Mouse (Mus musculus) forebrain, embryonic 11.5 days (tissue): ENCODE measurements around the gene Dnmt3a. TPM values are rescaled to one million over a fixed set of nuclear protein-coding genes. Genes with fewer than 3 reads are reported as not detected.

Experiments
- ATAC-seq: fragments of 200-750 bp; cut with Nextera tagmentation; replicated peaks from 2 replicates; pipeline ENCODE4 v1.8.0; 2017; ENCODE audit warnings: moderate TSS enrichment; ENCODE audit not compliant: low FRiP score
- DNase-seq: peaks from one replicate; pipeline ENCODE4 v3.0.0-alpha.2; 2017; ENCODE audit warnings: low spot score
- H3K27ac ChIP-seq: fragments of 300-500 bp; sonication (generic); 2 replicates; pipeline ENCODE4 v1.5.1; 2014; ENCODE audit warnings: low read depth, low read length
- H3K27me3 ChIP-seq: fragments of 300-500 bp; sonication (generic); 2 replicates; pipeline ENCODE4 v1.6.1; 2014; ENCODE audit warnings: mild to moderate bottlenecking, low read length, mixed read lengths; ENCODE audit not compliant: control insufficient read depth, insufficient read depth
- H3K36me3 ChIP-seq: fragments of 300-500 bp; sonication (generic); 2 replicates; pipeline ENCODE4 v1.6.1; 2014; ENCODE audit warnings: mild to moderate bottlenecking, low read length, moderate library complexity, mixed read lengths; ENCODE audit not compliant: control insufficient read depth, insufficient read depth
- H3K4me1 ChIP-seq: fragments of 300-500 bp; sonication (generic); replicated peaks from 2 replicates; pipeline ENCODE4 v1.6.1; 2014; ENCODE audit warnings: low read length, mixed read lengths; ENCODE audit not compliant: control insufficient read depth, insufficient read depth
- H3K4me2 ChIP-seq: fragments of 300-500 bp; sonication (generic); 2 replicates; pipeline ENCODE4 v1.6.1; 2014; ENCODE audit warnings: low read depth, mild to moderate bottlenecking, low read length, moderate library complexity, mixed read lengths; ENCODE audit not compliant: severe bottlenecking
- H3K4me3 ChIP-seq: fragments of 300-500 bp; sonication (generic); 2 replicates; pipeline ENCODE4 v1.5.1; 2014; ENCODE audit warnings: low read depth, low read length
- H3K9ac ChIP-seq: fragments of 300-500 bp; sonication (generic); 2 replicates; pipeline ENCODE4 v1.6.1; 2014; ENCODE audit warnings: low read length
- H3K9me3 ChIP-seq: fragments of 300-500 bp; sonication (generic); 2 replicates; pipeline ENCODE4 v1.6.1; 2016; ENCODE audit warnings: low read length, mixed read lengths; ENCODE audit not compliant: control insufficient read depth
- WGBS: fragments of 180-500 bp; shearing (Covaris S2); extraction: QIAGEN DNeasy Blood & Tissue Kit; methylation state at CpG from one replicate; pipeline ENCODE4 v1.1.7; 2014; 5-methylcytosine and 5-hydroxymethylcytosine counted together
- polyA plus RNA-seq: library from polyadenylated mRNA; unstranded; fragments of >200 nt; fragmentation: Nextera tagmentation; extraction: Ambion mirVana; gene quantifications from 2 replicates; pipeline ENCODE4 v1.2.1, GENCODE M21; 2014

Gene Dnmt3a
- polyA plus RNA-seq, 1 experiment from 2014 or later: 104 TPM

DNA sequence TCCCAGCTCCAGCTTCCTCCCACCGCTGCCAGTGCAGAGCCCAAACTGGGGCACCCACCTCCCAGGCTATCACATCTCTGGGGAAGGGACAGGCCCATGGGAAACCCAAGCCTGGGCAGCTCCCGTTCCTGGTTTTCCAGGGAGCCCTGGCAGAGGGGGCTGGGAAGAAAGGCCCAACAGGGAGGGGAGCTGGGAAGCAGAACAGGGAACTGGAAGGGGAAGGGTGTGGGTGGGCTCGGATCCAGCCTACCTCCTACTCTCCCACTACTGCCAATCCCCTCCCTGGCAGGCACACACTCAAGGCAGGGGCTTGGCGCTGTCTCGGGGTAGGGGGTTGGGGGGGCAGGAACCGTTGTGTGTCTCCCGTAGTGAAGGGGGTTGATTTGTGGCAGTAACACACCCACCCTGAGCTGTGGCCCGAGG, 28.1 kb downstream of the Dnmt3a start:
- Histone ChIP-seq H3K36me3 (no peaks in the 10 kb centered on the region; the same call in 1 of the 2 replicates), H3K27me3 (no peaks in the 10 kb centered on the region), H3K4me1 (peaks cover 15% of the 10 kb centered on the region), H3K4me3 (no peak overlapping the region), H3K9ac (peak overlapping the region; percentile 39), H3K4me2 (peak overlapping the region; percentile 24), H3K27ac (no peak overlapping the region), H3K9me3 (no peaks in the 10 kb centered on the region)
- WGBS: 8% methylated on average over 8 of the region's 8 CpGs
- ATAC-seq (peak; percentile 60), DNase-seq (peak; percentile 68)

DNA sequence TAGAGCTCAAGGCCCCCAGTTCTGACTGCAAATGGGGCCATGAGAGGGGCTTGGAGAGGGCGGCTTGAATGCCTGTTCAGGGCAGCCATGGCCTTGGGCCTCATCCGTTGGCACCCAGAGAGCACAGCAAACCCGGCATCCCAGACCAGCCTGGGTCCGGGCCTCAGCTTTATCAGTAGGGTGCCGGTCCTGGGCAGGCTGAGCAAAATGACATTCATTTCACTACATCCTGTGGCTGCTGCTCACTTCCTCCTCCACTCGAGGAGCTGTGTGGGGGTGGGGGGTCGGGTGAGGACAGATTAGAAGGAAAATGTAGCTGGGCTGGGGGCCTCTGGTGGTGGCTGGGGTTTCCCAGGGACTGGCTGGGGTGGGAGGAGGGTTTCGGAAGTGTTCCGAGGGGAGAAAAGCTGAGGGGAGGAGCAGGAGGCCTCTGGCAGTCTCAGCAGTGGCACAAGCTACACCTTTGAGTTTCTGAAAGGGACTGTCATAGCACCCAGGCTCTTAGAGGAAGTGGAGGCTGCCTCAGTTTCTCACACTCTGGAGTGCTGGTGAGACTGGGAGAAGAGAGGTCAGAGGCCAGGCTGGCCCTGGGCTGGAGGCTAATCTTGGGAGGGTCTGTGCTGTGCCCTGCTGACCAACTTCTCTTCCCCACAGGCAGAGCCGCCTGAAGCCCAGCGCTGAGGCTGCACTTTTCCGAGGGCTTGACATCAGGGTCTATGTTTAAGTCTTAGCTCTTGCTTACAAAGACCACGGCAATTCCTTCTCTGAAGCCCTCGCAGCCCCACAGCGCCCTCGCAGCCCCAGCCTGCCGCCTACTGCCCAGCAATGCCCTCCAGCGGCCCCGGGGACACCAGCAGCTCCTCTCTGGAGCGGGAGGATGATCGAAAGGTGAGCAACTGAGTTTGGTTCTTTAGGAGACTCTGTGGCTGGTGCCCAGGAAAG, 28.8 kb downstream of the Dnmt3a start:
- Histone ChIP-seq H3K27ac (no peak overlapping the region), H3K9ac (peak overlapping the region; percentile 39), H3K27me3 (no peaks in the 10 kb centered on the region), H3K4me1 (peaks cover 15% of the 10 kb centered on the region), H3K36me3 (no peaks in the 10 kb centered on the region; the same call in 1 of the 2 replicates), H3K4me2 (peak overlapping the region; percentile 24), H3K9me3 (no peaks in the 10 kb centered on the region), H3K4me3 (no peak overlapping the region)
- 5% methylated on average over 21 of the region's 21 CpGs for WGBS
- peak; percentile 74 for DNase-seq
- ATAC-seq: peak; percentile 37

DNA sequence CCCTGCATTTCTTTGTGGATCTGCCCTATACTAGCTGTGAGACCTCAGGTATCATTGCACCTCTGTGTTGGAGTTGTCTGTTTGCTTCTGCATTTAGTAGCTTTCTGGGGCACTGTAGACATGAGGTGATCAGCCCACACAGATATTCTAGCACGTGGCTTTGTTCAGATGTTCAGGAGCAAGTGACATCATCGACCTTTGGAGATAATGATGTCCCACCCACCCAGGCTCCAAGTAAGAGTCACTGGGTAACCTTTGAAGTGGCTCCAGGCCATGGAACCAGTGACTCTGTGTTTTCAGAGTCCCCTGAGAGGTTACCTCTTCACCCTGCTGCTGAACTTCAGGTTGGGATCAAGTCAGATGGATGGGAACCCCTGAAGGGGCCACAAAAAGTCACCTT, 29.8 kb downstream of the Dnmt3a start:
- WGBS: 71% methylated on average over 2 of the region's 2 CpGs
- DNase-seq (no peak), ATAC-seq (no peak)
- Histone ChIP-seq H3K27me3 (no peaks in the 10 kb centered on the region), H3K9me3 (no peaks in the 10 kb centered on the region), H3K4me1 (peaks cover 15% of the 10 kb centered on the region), H3K9ac (no peak overlapping the region), H3K4me2 (no peak overlapping the region), H3K4me3 (no peak overlapping the region), H3K36me3 (no peaks in the 10 kb centered on the region; the same call in 1 of the 2 replicates), H3K27ac (no peak overlapping the region)

DNA sequence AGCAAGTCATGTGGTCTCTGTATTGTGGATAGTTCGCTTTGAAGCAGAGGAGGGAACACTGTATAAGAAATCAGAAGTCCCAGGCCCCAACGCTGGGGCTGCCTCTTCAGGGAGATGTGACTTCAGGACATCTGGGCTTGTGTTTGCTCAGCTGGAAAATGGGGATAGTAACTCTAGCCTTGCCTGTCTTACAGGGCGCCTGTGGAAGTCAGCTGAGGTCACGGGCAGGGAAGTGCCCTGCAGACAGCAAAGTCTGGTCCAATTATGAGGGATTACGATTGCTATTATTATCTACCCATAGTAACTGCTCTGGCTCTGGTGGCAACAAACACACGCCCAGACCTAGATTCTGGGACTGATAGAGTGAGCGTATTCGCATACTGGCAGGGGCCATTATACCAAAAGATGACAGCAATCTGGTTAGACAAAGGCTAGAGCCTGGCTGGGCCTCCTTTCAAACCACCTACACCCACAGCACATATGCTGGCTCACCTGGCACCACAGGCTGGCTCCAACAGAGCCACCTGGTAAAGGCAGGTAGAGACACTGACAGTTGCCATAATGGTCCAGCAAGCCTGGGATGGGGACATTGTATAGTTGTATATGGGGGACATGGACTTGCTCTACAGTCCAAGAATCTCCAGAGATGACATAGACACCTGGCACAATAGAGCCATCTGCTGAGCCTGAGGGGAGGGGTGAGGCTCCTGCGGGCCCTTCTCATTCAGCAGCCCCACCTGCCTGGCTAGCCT, 31.4 kb downstream of the Dnmt3a start:
- 66% methylated on average over 9 of the region's 9 CpGs for WGBS
- Histone ChIP-seq H3K4me1 (peaks cover 15% of the 10 kb centered on the region), H3K27me3 (no peaks in the 10 kb centered on the region), H3K4me3 (no peak overlapping the region), H3K4me2 (no peak overlapping the region), H3K9me3 (no peaks in the 10 kb centered on the region), H3K36me3 (no peaks in the 10 kb centered on the region; the same call in 1 of the 2 replicates), H3K27ac (no peak overlapping the region), H3K9ac (no peak overlapping the region)
- DNase-seq (no peak), ATAC-seq (no peak)

DNA sequence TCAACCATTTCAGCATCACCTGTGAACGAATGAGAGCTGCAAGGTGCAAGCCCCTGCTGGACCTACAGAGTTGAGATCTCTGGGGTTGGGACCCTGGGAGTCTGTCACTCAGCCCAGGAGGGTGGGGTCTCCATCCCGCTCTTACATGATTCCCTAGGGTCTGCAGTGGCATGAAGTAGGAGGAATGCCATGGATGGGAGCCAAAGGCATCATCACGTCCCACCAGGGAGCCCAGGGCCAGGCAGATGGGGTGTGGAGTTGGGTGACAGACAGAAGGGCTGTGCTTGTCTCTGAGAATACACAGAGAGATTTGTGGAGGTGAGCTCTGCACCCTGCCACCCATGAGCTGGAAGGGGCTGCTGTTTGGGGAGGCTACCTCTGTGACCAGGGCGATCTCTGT, 32.2 kb downstream of the Dnmt3a start:
- 89% methylated on average over 4 of the region's 4 CpGs for WGBS
- Histone ChIP-seq H3K4me1 (peaks cover 13% of the 10 kb centered on the region), H3K4me2 (no peak overlapping the region), H3K36me3 (no peaks in the 10 kb centered on the region; the same call in 1 of the 2 replicates), H3K4me3 (no peak overlapping the region), H3K27ac (no peak overlapping the region), H3K9me3 (no peaks in the 10 kb centered on the region), H3K9ac (no peak overlapping the region), H3K27me3 (no peaks in the 10 kb centered on the region)
- ATAC-seq (no peak), DNase-seq (no peak)

DNA sequence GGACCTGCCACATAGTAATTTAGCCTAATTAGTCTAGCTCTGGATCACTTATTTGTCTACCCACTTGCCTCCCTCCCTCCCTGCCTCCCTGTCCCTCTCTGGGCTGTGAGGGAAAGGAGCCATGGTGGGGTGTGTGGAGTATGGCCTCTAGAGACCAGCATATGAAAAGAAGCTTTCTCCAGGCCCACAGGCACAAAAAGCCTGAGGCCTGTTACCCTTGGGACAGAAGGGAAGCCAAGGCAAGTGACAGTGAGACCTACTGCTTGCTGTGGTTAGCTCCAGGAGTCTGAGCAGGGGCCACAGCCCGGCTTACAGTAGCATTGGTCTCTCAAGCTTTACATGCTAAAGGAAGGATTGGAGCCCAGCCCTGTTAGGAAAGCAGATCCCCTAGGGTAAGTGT, 33.9 kb downstream of the Dnmt3a start:
- Histone ChIP-seq H3K9me3 (no peaks in the 10 kb centered on the region), H3K27ac (no peak overlapping the region), H3K9ac (no peak overlapping the region), H3K4me3 (no peak overlapping the region), H3K4me2 (no peak overlapping the region), H3K27me3 (no peaks in the 10 kb centered on the region), H3K4me1 (peaks cover 10% of the 10 kb centered on the region), H3K36me3 (no peaks in the 10 kb centered on the region; the same call in 1 of the 2 replicates)
- DNase-seq (no peak), ATAC-seq (no peak)
- WGBS: 93% methylated on average over 1 of the region's 1 CpGs

DNA sequence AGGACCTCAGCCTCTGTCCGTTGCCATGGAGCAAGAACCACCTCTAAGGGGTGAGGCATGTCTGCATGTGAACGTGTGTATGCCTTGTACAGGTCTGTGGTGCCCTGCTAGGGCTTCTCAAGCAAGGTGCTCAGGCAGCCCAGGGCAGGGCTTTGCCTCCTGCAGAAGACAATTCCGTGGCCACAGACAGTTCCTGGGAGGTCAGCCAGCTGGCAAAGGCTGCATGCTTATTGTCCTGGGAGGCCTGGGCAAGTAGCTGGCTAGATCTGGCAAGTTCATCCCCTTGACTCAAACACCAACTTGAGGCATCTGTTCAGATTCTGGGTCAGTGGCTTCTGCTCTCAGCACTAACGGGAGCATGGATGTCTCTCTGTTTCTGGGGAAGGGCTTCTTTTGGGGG, 35.3 kb downstream of the Dnmt3a start:
- Histone ChIP-seq H3K4me2 (no peak overlapping the region), H3K4me3 (no peak overlapping the region), H3K4me1 (peaks cover 8% of the 10 kb centered on the region), H3K27me3 (no peaks in the 10 kb centered on the region), H3K9me3 (no peaks in the 10 kb centered on the region), H3K36me3 (no peaks in the 10 kb centered on the region), H3K9ac (no peak overlapping the region), H3K27ac (no peak overlapping the region)
- DNase-seq: no peak
- 72% methylated on average over 4 of the region's 4 CpGs for WGBS
- no peak for ATAC-seq

DNA sequence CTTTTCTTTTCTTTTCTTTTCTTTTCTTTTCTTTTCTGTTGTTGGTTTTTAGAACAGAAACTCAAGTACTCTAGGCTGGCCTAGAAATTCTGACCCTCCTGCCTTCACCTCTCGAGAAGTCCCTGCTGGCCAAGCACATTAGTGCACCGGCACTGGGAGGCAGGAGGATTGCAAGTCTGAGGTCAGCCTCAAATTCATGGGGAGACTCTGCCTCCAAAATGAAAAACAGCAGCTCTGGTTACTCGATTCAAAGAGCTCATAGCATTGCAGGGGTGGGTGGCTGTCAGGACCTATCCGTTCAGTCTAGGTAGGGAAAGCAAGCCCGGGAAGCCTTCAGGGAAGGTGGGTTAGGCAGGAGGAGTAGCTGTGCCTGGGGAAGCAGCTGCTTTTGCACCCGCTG, 37.0 kb downstream of the Dnmt3a start:
- H3K4me1 ChIP-seq: peaks cover 8% of the 10 kb centered on the region
- no peak overlapping the region for H3K27ac ChIP-seq
- no peak overlapping the region for H3K4me2 ChIP-seq
- 54% methylated on average over 6 of the region's 6 CpGs for WGBS
- no peaks in the 10 kb centered on the region for H3K27me3 ChIP-seq
- no peaks in the 10 kb centered on the region for H3K9me3 ChIP-seq
- no peaks in the 10 kb centered on the region for H3K36me3 ChIP-seq
- ATAC-seq: no peak
- DNase-seq: no peak
- H3K4me3 ChIP-seq: no peak overlapping the region
- no peak overlapping the region for H3K9ac ChIP-seq
